In genomic region chr16:18156579-18157350, GRCm38 (mm10) we compare ENCODE assay signal across 13 mouse cellular contexts. TPM values are rescaled to one million over a fixed set of nuclear protein-coding genes. Genes with fewer than 3 reads are reported as not detected.
A peak's percentile ranks its signal among the peaks of the same experiment; 100 is the strongest.
DNase-seq lines count a peak whose midpoint lies in the region; ATAC-seq lines count a peak whose summit lies in the region.
"Had no signal": no experiment of that assay in that cellular context is flagged by ENCODE, and none has a peak within 500 bp of the region (broad histone marks: within the 10 kb centered on the region; RNA-seq: fewer than 3 reads in every experiment).

No protein-coding gene starts in this region.

- ATAC-seq in forebrain, embryonic 13.5 days, result no peak
- no peak for ATAC-seq in forebrain, embryonic 16.5 days
- ATAC-seq: inflammation-experienced regulatory T-cells, adult 6 months had no signal

- peak overlapping the region; percentile 31 for H3K27ac ChIP-seq in forebrain, embryonic 13.5 days
- H3K27ac ChIP-seq in forebrain, embryonic 16.5 days (ENCODE audit: low read length), result no peak overlapping the region
- peak overlapping the region; percentile 41 for H3K27ac ChIP-seq in hindbrain, embryonic 10.5 days

- H3K27me3 ChIP-seq in forebrain, embryonic 13.5 days, result no peaks in the 10 kb centered on the region
- H3K27me3 ChIP-seq in forebrain, embryonic 16.5 days (replicated peaks; ENCODE audit: control insufficient read depth, insufficient read depth, low read length), result no peaks in the 10 kb centered on the region
- no peaks in the 10 kb centered on the region for H3K27me3 ChIP-seq in hindbrain, embryonic 10.5 days (ENCODE audit: insufficient read depth, poor library complexity, severe bottlenecking)

- peaks cover 8% of the 10 kb centered on the region for H3K36me3 ChIP-seq in forebrain, embryonic 13.5 days (ENCODE audit: poor library complexity, severe bottlenecking)
- H3K36me3 ChIP-seq in forebrain, embryonic 16.5 days (ENCODE audit: control insufficient read depth, insufficient read depth), result no peaks in the 10 kb centered on the region
- no peaks in the 10 kb centered on the region for H3K36me3 ChIP-seq in hindbrain, embryonic 10.5 days

- DNase-seq in 416B (ENCODE audit: low read depth), result peak; percentile 47
- DNase-seq in hindbrain, embryonic 10.5 days (ENCODE audit: low spot score), result no peak
- DNase-seq in mesoderm, embryonic 11.5 days (ENCODE audit: low read depth, low spot score), result peak; percentile 59
- no peak for DNase-seq in right cerebral cortex, postnatal 25 days
- DNase-seq in thymus, postnatal 14 days, result no peak
- DNase-seq in right cerebral cortex, postnatal 10 days (ENCODE audit: low spot score in 2 of 2), result no peak
- DNase-seq: adrenal gland, postnatal 10 days; cerebellum, adult 18-20 months; lung, adult 2 months; right cerebral cortex, postnatal 14 days had no signal

- 50% methylated on average over 12 of the region's 12 CpGs for WGBS in forebrain, embryonic 13.5 days
- WGBS in forebrain, embryonic 16.5 days, result 52% methylated on average over 12 of the region's 12 CpGs
- 77% methylated on average over 12 of the region's 12 CpGs for WGBS in hindbrain, embryonic 10.5 days

- no peak overlapping the region for H3K4me2 ChIP-seq in forebrain, embryonic 13.5 days
- H3K4me2 ChIP-seq in forebrain, embryonic 16.5 days (ENCODE audit: low read length), result no peak overlapping the region

- no peak overlapping the region for H3K9ac ChIP-seq in forebrain, embryonic 13.5 days
- no peak overlapping the region for H3K9ac ChIP-seq in forebrain, embryonic 16.5 days (replicated peaks; ENCODE audit: low read depth, low read length)

- H3K4me3 ChIP-seq in forebrain, embryonic 13.5 days, result no peak overlapping the region
- no peak overlapping the region for H3K4me3 ChIP-seq in forebrain, embryonic 16.5 days (replicated peaks; ENCODE audit: low read length)
- H3K4me3 ChIP-seq in hindbrain, embryonic 10.5 days, result no peak overlapping the region

- peaks cover 79% of the 10 kb centered on the region for H3K4me1 ChIP-seq in forebrain, embryonic 13.5 days
- H3K4me1 ChIP-seq in forebrain, embryonic 16.5 days (replicated peaks; ENCODE audit: control insufficient read depth, insufficient read depth, low read length), result peaks cover 41% of the 10 kb centered on the region
- H3K4me1 ChIP-seq in hindbrain, embryonic 10.5 days (replicated peaks), result peaks cover 55% of the 10 kb centered on the region

- H3K9me3 ChIP-seq in forebrain, embryonic 13.5 days (replicated peaks), result no peaks in the 10 kb centered on the region
- no peaks in the 10 kb centered on the region for H3K9me3 ChIP-seq in forebrain, embryonic 16.5 days (ENCODE audit: control insufficient read depth, low read length)
- no peaks in the 10 kb centered on the region for H3K9me3 ChIP-seq in hindbrain, embryonic 10.5 days

RNA-seq across cellular contexts. Expression of gene Rtn4r, which starts 29.3 kb away (rescaled TPM):
- 7.3 and 7.8 TPM in 2 replicates for polyA plus RNA-seq in forebrain, embryonic 13.5 days (2015; fragmentation: Nextera tagmentation; extraction: Ambion mirVana)
- 21.7 and 24.4 TPM in 2 replicates for polyA plus RNA-seq in forebrain, embryonic 16.5 days (2015; fragmentation: Nextera tagmentation; extraction: Ambion mirVana)
- polyA plus RNA-seq in hindbrain, embryonic 10.5 days (2016; fragmentation: Nextera tagmentation; extraction: Ambion mirVana), result 2.1 and 2.8 TPM in 2 replicates
- polyA plus RNA-seq: inflammation-experienced regulatory T-cells, adult 6 months had no signal

Comparison
In these comparisons a context has a peak if more than half of its experiments do, and no peak if none do; other contexts are left out.
1. DNase-seq: peak in 416B (single experiment) and mesoderm, embryonic 11.5 days (single experiment); none in hindbrain, embryonic 10.5 days (single experiment), right cerebral cortex, postnatal 25 days (single experiment), thymus, postnatal 14 days (single experiment) and right cerebral cortex, postnatal 10 days (0 of 2).